Mouse (Mus musculus) spleen, embryonic (tissue): Measurements from ENCODE around the gene Olfr958.

Experiments
- CTCF ChIA-PET: fragments of 350-600 bp; sonication (Branson Sonifier 250); formaldehyde crosslinking; loops from one replicate; lab custom pipeline; 2022; lab: Charles Lee

The Olfr958 gene

GRCm38 (mm10) chr9:39553946-39554345 is at the start of gene Olfr958:
Gene Olfr958, minus strand, starts transcription at chr9:39554054.
- CTCF ChIA-PET = no interaction called here

DNA sequence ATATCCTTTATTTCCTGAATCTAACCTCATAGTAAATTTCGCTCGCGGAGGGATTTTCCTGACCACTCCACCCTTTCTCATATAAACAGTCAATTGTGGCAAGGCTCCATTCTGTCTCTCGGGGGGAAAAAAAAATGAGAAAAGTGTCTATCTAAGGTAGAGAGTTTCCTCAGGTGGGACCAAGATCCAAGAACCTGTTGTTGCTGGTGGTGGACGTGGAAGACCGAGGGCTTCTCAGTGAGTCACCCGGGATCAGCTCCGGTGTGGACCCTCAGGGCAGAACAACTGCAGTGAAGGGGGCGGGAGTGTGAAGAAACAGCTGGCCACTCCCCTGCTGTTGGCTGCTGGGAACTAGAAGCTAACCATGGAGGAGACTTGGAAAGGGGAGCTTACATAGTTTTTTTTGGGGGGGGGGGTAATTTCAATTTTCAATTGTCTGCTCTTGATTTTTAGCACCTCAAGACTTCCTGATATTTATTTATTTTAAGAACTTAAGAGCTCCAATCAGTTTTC is 49.5 kb upstream of the Olfr958 start:
- CTCF ChIA-PET = no interaction called here

DNA sequence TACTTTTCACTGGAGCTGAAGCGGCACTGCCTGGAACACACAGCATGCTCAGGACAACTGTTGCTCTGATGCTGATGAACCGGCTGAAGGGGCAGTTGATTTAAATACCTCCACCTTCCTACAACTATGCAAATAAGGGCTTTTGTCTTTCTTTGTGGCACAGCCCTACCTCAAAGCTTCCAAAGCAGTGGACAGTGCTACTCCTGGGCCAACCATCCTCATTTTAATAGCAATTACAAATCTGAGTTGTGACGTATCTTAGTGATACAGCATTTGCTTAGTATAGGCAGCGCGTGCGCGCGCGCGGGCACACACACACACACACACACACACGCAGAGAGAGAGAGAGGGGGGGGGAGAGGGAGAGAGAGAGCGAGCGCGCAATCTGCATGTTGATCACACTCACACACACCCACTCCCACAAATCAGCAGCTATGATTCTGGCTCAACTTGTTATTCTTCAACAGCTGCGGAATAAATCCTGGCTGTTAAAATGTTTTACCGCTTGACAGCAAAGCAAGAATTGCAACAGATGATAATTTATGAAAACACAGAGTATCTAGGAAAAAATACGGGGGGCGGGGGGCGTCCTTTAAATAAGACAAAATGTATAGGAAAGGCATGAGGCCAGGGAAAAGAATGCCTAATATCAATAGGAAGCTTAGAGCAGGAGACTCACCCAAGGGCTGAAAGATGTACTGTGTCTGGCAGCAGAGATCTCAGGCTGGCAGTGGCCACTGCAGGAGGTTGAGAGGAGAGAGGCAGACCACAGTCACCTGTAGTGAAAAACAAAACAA is 48.9 kb upstream of the Olfr958 start:
- CTCF ChIA-PET = no interaction called here

DNA sequence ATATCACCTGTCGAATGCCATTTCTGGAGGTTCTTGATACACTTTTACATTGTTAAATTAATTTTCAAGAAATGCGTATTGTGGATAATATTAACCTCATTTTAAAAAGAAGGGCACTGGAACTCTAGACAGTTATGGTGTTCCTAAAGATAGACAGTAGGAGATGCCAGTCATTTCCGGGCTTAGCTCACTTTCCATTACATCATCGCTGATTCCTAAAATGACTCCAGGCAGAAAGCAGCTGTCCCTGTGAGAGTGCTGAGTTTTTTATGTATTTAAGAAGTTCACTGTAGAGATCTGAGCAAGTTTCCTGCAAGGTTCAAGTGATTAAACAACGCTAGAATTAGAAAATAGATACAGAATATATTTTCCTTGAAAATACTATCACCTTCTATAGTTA is 23.2 kb upstream of the Olfr958 start:
- CTCF ChIA-PET = no interaction called here

DNA sequence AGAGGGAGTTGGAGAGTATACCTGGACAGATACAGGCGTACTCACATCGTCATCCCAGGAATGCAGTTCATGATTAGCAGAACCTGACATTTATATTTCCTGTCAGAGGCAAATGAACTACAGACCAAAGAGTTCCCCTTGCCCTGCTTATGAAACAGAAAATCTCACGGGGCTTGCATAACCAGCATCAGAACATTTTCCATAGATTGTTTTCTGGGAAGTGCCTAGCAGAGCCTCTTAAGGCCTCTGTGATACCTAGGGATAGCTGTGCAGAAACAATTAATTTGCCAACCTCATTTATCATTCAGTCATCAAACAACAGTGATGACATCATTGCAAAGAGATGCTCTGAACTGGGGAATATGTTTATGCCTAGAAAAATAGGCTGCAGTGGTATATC is 21.6 kb upstream of the Olfr958 start, which contains the start of gene Olfr959:
Gene Olfr959, minus strand, starts transcription at position 101 of the 400 bp plus-strand sequence.
- CTCF ChIA-PET = no interaction called here

DNA sequence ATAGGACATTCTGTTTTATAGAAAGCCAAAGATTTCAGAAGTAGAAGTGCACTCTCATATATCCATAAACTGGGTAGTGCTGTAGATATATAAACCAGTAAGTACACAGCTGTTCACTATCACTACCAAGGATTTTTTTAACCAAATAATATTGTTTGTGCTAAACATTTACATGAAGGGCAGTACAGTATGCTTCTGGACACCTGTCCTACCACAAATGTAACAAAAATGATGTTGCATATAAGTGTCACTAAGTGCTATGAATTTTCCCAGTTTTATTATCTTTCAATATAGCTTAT is 4.4 kb upstream of the Olfr958 start:
- CTCF ChIA-PET = no interaction called here

- CTCF ChIA-PET = no interaction called here
Observed at GRCm38 (mm10) chr9:39557529-39558348, 3.9 kb upstream of the Olfr958 start.

GRCm38 (mm10) chr9:39550806-39551205 is 3.0 kb downstream of the Olfr958 start:
- CTCF ChIA-PET = no interaction called here

- CTCF ChIA-PET = no interaction called here
Observed at GRCm38 (mm10) chr9:39523616-39524285, 30.1 kb downstream of the Olfr958 start.

DNA sequence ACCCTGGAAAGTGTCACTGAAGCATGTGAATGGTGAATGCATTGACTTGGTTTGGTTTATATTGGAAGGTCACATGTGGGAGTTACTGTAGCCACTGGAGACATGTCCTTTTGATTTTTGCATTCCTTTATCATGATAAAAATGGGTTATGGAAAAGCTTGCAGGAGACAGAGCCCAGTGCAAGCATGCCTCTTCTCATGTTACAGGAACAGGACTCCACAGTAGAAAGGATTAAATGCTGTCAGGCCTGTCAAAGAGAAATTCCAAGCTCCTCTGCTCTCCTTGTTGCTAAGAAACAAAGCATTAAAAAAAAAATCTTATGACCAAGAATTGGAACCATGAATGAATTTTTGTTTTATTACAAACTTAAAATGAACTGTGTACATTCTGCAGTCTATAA is 35.3 kb downstream of the Olfr958 start:
- CTCF ChIA-PET = no interaction called here

GRCm38 (mm10) chr9:39515531-39515930 is 38.3 kb downstream of the Olfr958 start, which contains the start of gene Olfr957:
Gene Olfr957, minus strand, starts transcription at chr9:39515809.
- CTCF ChIA-PET = no interaction called here

DNA sequence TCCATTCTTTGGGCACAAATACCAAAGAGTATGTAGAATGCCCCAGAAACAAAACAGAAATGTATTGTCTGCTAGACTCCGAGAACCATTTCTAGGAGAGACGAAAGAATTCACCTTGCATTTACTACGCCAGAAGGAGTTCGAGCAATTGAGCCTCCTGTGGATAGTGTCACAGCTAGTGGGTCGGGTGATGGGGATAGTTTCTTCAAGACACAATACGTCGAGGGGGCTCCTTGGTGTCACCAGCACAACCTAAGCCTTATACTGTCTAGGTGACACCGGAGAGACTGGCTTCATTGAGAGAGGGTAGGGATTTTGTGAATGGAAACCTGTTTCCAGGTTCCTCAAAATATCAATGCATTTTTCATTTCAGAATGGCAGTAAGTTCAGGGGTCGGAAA is 44.4 kb downstream of the Olfr958 start:
- CTCF ChIA-PET = no interaction called here

GRCm38 (mm10) chr9:39508998-39509397 is 44.9 kb downstream of the Olfr958 start:
- CTCF ChIA-PET = no interaction called here
